Mouse (Mus musculus) gastrocnemius, adult 18-20 months (tissue): ENCODE measurements around the gene Mpeg1. TPM values are rescaled to one million over a fixed set of nuclear protein-coding genes. Genes with fewer than 3 reads are reported as not detected.
A peak's percentile ranks its signal among the peaks of the same experiment; 100 is the strongest.

Experiments used
- DNase-seq: peaks from one replicate; pipeline ENCODE4 v3.0.0; 2021; ENCODE audit warnings: low spot score
- long read RNA-seq, 2 experiments: library from polyadenylated mRNA; stranded (forward); transcript quantifications; one replicate each; pipeline ENCODE4 v2.0.0; 2021
- total RNA-seq, 2 experiments: library from RNA; stranded (reverse); gene quantifications; 2 replicates each; pipeline ENCODE4 v1.2.3; 2021

The Mpeg1 gene
- 1 to 10 TPM in 1 of 2 experiments, under 1 TPM in 1; 0.80 to 1.6 TPM for total RNA-seq
- long read RNA-seq, experiment 1 = 0 reads
- long read RNA-seq, experiment 2, partial matches to known transcripts = 0 of 1 reads
- long read RNA-seq, experiment 2, other reads (novel, unspliced or antisense) = 1 of 1 reads

DNA sequence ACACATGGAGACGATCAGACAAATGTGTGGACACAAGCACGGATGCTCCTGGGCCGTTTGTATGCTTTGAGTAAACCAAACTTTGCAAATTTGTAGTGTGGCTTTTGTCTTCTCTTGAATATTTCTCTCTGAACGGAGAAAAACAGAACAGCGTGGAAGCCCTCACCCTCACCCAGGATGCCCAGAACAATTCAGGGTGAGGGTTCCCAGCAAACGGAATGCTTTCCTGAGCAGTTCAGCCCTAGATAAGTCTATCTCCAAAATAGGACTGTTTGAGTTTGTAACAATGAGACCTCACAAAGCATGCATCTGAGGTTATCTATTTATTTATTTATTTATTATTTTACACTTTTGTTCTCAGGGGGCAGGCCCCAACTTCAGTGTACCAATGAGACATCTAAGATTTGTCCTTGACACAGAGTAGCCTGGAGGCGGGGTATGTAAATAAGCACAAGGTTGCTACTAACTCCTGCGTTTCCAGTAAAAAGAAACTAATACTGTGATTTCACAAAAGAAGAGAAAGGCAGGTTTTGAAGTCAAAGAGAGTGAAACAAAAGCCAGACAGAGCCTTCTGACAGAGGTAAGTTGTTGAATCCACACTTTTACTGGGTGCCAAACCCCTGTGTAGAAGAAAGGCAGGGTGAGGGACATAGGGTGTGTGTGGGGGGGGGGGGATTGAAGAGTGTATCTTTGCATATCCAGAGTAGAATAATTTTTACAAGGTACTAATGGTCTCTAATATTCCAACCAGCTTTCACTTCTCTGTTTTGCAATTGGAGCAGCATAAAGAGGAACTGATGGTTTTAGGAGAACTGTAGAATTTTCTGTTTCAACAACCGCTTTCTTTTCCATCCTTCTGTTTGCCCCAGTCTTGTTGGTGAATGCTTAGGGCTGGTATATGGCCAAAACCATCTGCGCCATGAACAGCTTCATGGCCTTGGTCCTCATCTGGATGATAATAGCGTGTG lies at the start of gene Mpeg1:
Gene Mpeg1 (plus strand): TSS at position 498 of the 968 bp plus-strand sequence.
- no peak for DNase-seq

DNA sequence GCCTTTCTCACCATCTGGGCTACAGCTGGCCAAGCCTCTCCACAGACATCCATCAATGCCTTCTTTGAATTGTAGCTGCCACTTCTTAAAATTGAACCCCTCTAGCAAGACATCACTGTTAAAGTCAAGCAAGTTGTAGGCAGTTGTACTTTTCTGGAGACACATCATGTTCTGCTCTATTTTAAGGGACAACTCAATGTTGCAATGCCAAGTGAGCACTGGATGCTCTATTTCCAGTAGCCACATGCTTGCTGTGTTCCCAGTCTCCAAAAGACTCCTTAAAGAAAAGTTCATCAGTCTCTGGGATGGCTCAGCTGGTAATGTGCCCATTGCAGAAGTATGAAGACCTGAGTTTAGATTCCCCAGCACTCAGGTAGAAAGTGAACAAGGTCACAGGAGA lies 46.8 kb upstream of the Mpeg1 start:
- no peak for DNase-seq

DNA sequence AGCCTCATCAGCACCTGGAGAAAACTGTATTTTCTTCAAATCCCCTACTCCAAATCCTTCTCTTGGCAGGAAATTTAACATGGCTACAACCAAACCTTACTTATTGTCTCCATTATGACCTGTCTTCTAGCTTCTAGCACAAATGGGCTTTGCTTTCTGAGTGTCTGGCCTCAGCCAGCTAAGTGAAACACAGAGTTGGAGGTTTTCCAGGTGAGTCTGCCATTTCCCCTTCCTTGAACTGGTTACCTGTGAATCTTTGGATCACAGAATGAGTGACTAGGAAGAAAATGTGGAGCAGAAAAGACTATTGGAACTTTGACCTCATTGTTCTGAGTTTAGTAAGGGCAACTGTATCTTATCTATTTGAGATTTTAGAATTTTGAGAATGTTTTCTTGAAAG lies 43.2 kb upstream of the Mpeg1 start, which contains the start of gene Olfr1441:
Gene Olfr1441 (plus strand): TSS at position 73 of the 400 bp plus-strand sequence.
- no peak for DNase-seq

DNA sequence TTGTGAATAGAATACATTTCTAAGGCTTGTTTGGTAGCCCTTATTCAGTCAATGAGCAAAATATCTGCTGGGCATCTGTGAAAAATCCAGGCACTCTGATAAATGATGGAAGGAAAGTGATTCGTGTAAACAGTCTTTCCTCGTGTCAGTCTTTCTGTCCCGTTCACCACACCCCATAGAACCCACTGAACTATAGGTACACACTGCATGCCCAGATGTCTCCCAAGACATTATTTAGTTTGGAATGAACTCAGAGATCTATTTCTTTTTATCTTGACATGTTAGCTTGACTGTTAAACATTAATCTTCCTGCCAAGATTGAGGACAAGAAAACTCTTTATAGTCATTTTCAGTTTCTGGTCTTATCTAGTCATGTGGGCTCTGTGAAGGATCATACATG lies 42.3 kb upstream of the Mpeg1 start:
- no peak for DNase-seq

DNA sequence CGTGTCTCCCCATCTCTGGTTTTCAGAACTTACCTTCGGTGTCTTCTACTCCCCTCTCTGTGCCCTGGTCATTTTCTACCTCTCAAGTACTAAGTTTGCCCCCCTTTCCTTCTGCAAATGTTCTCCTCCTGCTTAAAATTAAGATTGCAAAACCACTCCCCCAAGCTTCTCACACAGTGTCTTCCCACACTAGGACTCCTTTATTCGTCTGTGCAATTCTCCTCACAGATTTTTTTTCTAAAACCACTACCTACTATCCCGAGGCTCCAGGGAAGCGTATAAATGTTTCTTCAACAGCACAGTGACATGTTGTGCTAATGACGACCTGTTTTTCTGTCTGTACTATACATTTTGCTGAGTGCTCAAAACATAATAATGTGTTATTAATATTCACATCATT lies 40.0 kb upstream of the Mpeg1 start:
- no peak for DNase-seq

DNA sequence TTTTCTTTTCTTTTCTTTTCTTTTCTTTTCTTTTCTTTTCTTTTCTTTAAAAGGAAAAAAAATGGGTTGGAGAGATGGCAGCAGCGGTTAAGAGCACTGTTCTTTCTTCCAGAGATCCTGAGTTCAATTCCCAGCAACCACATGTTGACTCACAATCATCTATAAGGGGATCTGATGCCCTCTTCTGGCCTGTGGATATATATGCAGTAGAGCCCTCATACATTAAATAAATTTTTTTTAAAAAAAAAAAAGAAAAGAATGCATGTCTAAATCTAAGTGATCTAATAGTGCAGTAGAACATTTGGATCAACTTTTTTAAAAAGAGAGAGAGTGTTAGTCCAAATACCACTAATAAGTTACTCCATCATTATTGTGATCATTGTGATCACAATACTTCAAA lies 38.9 kb upstream of the Mpeg1 start:
- no peak for DNase-seq

DNA sequence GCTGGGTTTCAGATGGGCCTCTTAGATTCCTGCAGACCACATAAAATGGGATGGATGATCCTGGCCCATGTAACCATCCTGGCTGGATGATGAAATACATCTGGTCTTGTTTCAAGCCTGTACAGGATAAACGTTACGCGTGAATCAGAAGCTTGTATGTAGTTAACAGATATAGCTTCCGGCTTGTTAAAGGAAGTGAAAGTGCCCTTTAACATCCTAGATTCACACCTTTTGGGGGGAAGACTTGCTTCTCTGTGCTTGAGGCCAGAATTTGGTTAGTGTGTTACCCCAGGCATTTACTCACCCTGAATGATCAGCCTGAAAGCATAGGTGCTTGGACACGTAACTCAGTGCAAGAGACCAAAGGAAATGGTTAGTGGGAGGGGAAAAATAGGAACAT lies 33.5 kb upstream of the Mpeg1 start:
- DNase-seq = no peak

DNA sequence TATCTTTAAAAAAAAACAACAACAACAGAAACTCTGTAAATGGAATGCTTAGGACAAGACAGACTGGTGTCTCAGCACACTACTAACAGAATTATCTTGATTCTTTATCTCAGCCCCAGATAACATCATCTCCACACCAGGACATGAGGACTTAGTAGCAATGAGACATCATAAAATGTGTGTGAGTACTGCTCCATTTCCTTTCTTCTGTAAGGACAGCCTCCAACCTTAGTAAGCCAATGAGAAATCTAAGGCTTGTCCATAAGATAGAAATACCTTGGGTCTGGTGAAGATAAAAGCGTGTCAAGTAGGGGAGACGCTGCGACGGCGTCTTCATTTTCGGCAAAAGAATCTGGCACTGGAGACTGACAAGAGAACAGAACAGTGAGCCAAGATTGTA lies 33.0 kb upstream of the Mpeg1 start, which contains the start of gene Pfpl:
Gene Pfpl (plus strand): TSS at position 301 of the 400 bp plus-strand sequence.
- DNase-seq = no peak

DNA sequence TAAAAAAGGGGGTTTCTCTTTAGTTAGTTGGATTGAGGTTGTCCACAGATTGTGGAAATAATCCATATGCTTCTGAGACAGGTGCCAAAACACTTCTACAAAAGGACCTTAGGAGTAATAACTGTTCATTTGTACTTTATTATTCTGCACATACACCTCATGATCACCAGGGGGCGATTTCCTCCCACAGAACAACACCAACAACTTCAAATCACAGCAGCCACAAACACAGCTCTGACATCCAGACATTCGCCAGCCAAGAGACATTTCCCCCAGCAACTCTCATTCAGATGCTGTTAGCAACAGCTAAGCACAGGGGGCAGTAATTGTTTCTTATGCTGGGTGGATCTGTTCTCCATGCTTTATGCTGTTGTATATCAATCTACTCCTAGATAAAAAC lies 27.5 kb upstream of the Mpeg1 start:
- DNase-seq = peak; percentile 44

DNA sequence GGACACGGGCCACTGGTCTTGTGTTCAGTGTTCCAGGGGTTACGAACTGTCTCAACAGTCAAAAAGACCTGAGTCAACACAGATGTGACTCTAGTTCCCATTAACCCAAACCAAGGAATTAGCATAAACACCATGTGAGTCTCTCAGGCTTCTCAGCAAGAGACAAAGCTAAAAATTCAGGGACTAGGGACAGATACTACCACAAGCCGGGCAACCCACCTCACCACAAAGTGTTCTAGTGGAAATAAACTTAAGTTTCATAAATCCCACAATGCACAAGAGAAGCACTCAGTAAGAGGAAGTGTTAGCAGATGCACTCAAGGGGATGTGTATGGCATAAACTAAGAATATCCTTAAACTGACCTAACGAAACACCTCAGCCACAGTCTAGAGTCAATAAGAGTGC lies 25.6 kb upstream of the Mpeg1 start:
- DNase-seq = no peak

DNA sequence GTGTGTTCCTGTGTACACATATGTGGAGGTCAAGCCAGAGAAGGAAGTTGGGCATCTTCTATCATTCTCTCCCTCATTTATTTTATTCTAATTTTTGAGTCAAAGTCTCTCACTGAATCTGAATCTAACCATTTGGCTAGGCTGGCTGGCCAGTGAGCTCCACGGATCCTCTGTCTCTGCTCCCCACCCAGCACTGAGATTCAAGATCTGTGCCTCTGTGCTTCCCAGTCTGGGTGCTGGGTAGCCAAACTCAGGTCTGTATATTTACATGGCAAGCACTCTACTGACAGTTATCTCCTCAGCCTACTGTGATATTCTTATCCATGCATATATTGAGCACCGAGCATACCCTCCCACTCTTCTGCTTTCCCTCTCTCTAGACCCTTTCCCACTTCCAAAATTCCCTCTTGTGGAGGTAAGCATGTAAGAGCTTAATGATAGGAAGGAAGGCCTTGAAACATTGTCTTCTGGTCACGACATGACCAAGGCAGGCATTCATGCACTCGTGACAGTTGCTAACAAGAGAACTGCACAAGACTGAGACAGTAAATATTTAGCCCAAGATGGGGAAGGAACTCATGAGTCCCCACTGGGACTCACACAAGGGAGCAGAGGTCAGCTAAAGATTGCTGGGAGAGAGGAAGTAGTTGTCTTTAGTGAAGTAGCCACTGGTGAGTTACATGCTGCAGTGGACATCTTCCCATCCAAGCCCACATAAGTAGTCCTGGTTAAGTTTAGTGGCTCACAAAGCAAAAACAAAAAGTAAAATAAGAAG lies 24.6 kb upstream of the Mpeg1 start:
- DNase-seq = no peak

DNA sequence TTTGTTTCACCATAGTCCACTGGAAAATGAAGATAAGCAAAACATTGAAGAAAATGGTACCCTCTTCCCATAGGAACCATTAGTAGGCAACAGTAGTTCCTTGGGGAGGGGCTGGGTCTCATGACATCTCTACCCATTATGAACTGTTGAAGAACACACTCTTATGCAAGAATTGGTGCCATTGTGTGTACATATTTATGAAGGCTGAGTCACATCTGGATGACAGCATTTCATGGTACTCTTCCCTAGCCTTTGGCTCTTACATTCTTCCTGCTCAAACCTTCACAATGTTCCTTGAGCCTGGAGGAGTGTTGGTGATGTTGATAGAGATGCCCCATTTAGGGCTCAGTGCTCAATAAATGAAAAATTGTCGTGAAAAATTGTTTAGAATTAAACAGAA lies 21.0 kb upstream of the Mpeg1 start:
- no peak for DNase-seq

DNA sequence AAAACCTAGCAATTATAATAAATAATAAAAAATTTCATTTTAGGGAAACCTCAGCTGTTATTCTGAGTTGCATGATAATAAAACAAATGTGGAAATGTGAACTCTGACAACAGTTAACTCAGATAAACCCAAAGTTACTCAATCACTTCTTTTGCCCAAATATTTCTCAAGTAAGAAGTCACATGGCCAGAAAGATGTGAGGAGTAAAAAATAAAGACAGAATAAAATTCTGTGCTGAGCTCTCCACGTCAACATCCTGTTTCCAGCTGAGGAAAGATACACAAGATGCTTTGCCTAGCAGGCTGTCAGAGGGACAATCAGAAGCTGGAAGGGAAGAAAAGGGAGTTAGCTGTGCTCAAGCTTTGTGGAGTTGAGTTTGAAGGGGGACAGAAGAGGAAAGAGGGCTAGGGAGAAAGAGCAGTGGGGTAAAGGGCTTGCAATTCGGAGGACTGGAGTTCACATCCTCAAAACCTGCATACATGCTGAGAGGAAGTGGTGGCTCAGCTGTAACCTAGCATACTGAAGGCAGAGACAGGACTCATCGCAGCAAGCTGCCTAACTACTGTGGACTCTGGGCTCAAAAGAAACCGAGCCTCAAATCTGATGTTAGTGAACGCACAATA lies 20.4 kb upstream of the Mpeg1 start:
- no peak for DNase-seq

DNA sequence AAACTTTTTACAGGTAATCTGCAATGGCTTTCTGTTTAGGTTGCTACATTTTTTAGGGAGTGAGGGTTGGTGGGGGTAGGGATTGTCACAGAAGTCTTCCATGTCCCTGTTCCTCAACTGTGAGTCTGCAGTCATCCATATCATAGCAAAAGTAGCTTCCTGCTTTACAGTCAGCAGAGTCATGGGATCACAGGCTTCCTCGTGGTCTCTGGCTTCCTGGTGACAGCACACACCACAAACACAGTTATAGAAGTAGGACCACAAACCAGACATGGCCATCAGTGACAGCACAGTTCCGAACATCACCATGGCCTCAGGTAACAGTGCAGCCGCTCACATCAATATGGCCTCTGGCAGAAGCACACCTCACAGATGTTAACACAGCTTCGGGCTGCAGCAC lies 18.0 kb upstream of the Mpeg1 start:
- no peak for DNase-seq

DNA sequence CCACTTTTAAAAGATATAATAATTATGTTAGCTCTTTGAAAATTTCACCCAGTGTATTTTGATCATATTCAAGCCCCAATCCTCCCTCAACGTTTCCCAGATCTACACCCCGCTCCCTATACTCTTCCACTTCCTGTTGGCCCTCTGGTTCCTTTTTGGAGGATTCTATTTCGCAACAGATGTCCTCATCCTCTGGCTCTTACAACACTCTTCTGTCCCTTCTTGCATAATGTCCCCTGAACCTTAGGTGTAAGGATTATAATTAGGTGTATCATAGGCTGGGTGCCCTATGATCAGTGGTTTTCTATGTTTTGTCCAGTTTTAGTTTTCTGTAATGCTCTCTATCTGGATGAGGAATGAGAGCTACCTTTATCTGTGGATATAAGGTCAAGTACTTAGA lies 15.6 kb upstream of the Mpeg1 start:
- no peak for DNase-seq

DNA sequence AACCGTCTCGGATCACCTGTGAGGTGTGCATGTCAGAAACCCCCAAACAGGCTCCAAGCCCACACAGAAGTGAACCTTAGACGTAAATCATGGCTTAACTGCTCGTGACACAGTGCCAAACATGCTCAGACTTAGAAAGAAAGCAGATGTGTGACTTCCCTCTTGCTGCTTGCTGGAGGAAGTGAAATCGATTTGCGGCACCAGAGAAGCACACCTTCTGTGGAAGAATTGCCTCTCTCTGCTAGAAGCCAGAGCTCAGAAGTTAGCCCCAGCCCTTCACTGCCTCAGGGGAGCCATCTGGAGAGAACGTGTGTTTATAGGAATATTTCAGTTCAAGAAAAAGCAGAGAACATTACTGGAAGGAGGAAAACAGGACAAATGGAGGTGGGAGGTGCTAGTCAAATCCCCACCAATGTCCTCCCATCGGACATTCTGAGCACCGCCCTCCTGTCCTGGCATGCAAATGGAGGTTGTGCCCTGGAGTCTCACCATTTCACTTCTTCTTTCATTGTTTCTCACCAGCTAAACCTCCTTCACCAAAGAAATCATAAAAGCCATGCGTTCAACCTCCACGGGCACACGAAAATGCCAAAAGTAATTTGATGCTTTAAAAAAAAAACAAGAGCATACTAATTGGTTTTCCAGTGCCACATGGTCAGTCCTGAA lies 3.0 kb upstream of the Mpeg1 start:
- DNase-seq = no peak

DNA sequence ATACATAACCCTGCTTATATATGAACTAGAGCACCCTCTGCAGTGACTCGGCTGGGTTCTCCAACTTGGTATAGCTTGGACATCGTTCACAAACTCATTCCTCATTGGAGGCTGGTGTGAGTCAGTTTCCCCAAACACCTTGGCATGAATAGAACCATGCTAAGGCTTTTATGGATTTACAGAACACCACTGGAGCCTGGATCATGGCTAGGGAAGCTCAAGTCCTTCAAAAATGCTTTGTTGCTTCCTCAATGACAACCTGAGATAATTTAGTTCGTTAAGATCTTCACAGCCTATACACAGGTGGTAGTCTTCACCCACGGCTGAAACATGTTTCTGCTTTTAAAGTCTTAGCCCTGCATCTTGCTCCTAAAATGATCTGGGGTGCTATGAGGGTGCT lies 1.1 kb upstream of the Mpeg1 start:
- DNase-seq = no peak

DNA sequence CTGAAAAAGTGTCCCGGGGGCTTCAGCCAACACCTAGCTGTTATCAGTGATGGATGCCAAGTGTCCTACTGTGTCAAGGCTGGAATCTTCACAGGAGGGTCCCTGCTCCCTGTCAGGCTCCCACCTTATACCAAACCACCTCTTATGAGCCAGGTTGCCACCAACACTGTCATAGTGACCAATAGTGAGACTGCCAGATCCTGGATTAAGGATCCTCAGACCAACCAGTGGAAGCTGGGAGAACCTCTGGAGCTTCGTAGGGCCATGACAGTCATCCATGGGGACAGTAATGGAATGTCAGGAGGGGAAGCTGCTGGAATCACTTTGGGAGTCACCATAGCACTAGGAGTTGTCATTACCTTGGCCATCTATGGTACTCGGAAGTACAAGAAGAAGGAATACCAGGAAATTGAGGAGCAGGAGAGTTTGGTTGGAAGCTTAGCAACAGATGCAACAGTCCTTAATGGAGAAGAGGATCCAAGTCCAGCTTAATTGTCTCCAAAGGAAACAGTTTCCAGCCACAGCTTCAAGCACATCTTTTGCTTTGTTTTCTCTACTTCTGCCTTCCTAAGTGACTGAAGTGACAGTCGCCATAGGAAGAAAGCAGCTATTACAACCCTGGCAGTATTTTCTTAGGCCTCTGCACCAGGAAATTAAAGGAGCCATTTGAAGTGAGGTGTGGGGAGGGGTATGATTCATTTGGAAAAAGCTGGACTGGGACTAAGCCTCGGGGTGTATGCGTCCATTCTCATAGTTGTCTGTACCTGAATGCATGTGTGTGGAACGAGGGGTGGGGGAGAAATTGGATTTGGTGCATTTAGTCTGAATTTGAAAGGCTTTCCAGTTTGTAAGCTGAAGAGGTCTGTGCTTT lies 2.5 kb downstream of the Mpeg1 start:
- no peak for DNase-seq

DNA sequence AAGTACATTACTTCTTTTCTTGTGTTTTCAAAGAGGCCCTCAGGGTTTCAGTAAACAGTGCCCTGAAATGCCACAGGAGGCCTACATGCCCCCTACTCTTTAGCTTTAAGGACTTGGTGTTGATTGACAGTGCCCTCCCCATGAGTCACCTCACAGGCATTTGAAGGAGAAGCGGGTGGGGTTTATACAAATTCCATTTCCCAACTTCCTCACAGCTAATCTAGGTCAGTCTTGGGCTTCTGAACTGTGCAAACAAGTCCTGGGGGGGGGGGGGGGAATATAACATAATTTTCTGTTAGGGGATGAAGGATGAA lies 3.1 kb downstream of the Mpeg1 start:
- no peak for DNase-seq

DNA sequence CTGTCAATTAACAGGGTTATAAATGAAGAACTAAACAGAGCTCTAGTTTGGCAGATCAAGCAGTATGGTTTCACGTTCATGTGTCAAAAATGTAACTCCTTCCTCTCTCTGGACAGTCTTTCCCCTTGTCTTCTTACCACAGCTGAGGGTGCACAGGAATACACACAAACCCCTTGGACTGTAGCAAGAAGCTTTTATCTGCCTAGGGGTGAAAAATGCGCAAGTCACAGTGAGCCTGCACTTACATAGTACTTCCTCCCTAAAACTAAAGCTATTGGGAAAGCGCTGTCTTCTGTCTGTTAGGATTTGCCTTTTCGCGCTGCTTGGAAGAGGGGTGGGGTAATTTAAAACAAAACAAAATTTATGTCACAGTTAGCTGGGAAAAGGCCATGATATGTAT lies 3.5 kb downstream of the Mpeg1 start:
- DNase-seq = no peak
